Mouse (Mus musculus): ENCODE results near the gene Adrm1.
A peak's percentile ranks its signal among the peaks of the same experiment; 100 is the strongest.

The Adrm1 gene

GRCm38 (mm10) chr2:180218677-180219076 is 47.4 kb downstream of the Adrm1 start:
- no peak for DNase-seq (ENCODE audit: low spot score)

GRCm38 (mm10) chr2:180219145-180219943 is 48.1 kb downstream of the Adrm1 start:
- DNase-seq (ENCODE audit: low spot score): no peak

- DNase-seq (ENCODE audit: low spot score): no peak
These were observed 48.9 kb downstream of the Adrm1 start for GRCm38 (mm10) chr2:180220165-180220564.

GRCm38 (mm10) chr2:180221051-180221450 is 49.8 kb downstream of the Adrm1 start:
- no peak for DNase-seq (ENCODE audit: low spot score)

- DNase-seq (ENCODE audit: low spot score): peak; percentile 58
These were observed 51.0 kb downstream of the Adrm1 start for GRCm38 (mm10) chr2:180222250-180222649.

GRCm38 (mm10) chr2:180224647-180225043 is 53.4 kb downstream of the Adrm1 start:
- DNase-seq (ENCODE audit: low spot score): no peak

- DNase-seq (ENCODE audit: low spot score): peak; percentile 50
These were observed 53.9 kb downstream of the Adrm1 start for GRCm38 (mm10) chr2:180225044-180225761.

Measured in embryo, embryonic 10 days (tissue).